Mouse (Mus musculus) ES-Bruce4 (cell line): ENCODE measurements around the gene Hoxb13. TPM values are rescaled to one million over a fixed set of nuclear protein-coding genes. Genes with fewer than 3 reads are reported as not detected.
A peak's percentile ranks its signal among the peaks of the same experiment; 100 is the strongest.

Experiments
- H3K27ac ChIP-seq: 2 replicates; pipeline ENCODE4 v1.5.1; 2012; ENCODE audit warnings: low read length, inconsistent platforms; ENCODE audit not compliant: insufficient read depth
- H3K27me3 ChIP-seq: 2 replicates; pipeline ENCODE4 v1.6.1; 2012; ENCODE audit warnings: mild to moderate bottlenecking, low read length, inconsistent platforms; ENCODE audit not compliant: control insufficient read depth, poor library complexity, insufficient read depth, severe bottlenecking
- H3K36me3 ChIP-seq: 2 replicates; pipeline ENCODE4 v1.6.1; 2012; ENCODE audit warnings: inconsistent platforms, mild to moderate bottlenecking, low read length, moderate library complexity; ENCODE audit not compliant: control insufficient read depth, poor library complexity, insufficient read depth, severe bottlenecking
- H3K4me1 ChIP-seq: one replicate; pipeline ENCODE4 v1.8.1; 2011; ENCODE audit warnings: low read length; ENCODE audit not compliant: control insufficient read depth, insufficient read depth
- H3K4me3 ChIP-seq: 2 replicates; pipeline ENCODE4 v1.5.1; 2011; ENCODE audit warnings: low read depth, mild to moderate bottlenecking, low read length
- H3K9ac ChIP-seq: 2 replicates; pipeline ENCODE4 v1.6.1; 2012; ENCODE audit warnings: low read depth, mild to moderate bottlenecking, inconsistent platforms; ENCODE audit not compliant: poor library complexity, severe bottlenecking
- H3K9me3 ChIP-seq: replicated peaks from 2 replicates; pipeline ENCODE4 v1.6.1; 2012; ENCODE audit warnings: mild to moderate bottlenecking, low read length, inconsistent platforms; ENCODE audit not compliant: control insufficient read depth, poor library complexity, insufficient read depth, severe bottlenecking
- CTCF ChIP-seq: IDR thresholded peaks from one replicate; pipeline ENCODE4 v1.8.1; 2011; ENCODE audit warnings: low read depth, low read length
- EP300 ChIP-seq: IDR thresholded peaks from 2 replicates; pipeline ENCODE4 v1.6.1; 2011; ENCODE audit warnings: low read depth, low read length; ENCODE audit not compliant: insufficient read depth
- POLR2A ChIP-seq: IDR thresholded peaks from one replicate; pipeline ENCODE4 v1.8.1; 2011; ENCODE audit warnings: low read length; ENCODE audit not compliant: insufficient read depth
- polyA plus RNA-seq: library from polyadenylated mRNA; stranded (reverse); fragments of >200 nt; gene quantifications from 2 replicates; pipeline ENCODE4 v1.2.4, GENCODE M21; 2011; ENCODE audit warnings: low read depth; ENCODE audit not compliant: missing spikeins, insufficient read depth, insufficient read length

Gene Hoxb13
- not detected in 2 replicates for polyA plus RNA-seq

DNA sequence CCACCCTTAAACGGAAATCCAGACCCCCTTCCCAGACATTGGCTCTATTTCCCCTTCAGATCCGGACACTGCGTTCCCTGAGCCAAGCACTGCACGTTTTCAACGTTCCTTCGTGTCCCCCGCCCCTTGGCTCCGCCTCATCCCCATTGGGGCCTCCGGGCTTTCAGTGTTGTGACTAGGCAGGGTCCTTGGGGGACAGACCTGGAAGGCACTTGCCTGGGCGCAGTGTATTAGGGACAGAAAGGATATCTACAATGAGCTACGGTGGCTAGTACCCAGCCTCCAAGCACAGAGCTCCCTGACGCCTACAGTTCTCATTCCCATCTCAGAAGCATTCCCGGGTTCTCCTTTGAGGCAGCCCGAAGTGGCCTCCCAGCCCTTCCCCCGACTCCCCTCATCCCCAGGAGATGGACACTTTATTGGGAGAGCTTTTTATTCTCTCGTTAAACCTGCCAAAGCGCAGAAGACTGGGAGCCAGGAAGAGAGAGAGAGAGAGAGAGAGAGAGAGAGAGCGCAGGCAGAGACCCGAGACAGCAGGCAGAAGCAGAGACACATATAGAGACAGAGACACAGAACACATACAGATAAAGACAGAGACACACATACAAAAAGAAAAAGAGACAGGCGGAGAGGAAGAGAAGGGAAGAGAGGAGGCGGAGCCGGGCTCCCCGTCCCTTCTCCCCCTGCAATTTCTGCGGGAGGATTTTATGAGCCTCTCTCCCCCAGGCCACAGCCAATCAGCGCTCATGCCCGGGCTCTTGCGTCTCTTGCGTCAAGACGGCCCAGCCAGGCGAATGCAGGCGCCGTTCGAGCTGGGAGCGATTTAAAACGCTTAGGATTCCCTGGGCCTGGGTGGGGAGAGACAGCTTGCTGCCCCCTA lies at the start of gene Hoxb13:
Gene Hoxb13, plus strand, starts transcription at position 796 of the 880 bp plus-strand sequence.
- Histone ChIP-seq H3K36me3 (no peaks in the 10 kb centered on the region), H3K4me1 (no peaks in the 10 kb centered on the region), H3K27me3 (peaks cover 30% of the 10 kb centered on the region), H3K9me3 (no peaks in the 10 kb centered on the region), H3K9ac (peak within 1 kb of the TSS; percentile 41), H3K4me3 (peak within 1 kb of the TSS; percentile 43), H3K27ac (no peak within 1 kb of the TSS)
- TF ChIP-seq POLR2A (no peak), CTCF (no peak), EP300 (no peak)

GRCm38 (mm10) chr11:96145622-96146270 lies 48.4 kb upstream of the Hoxb13 start:
- Histone ChIP-seq H3K27me3 (no peaks in the 10 kb centered on the region), H3K9me3 (no peaks in the 10 kb centered on the region), H3K9ac (no peak overlapping the region), H3K27ac (no peak overlapping the region), H3K36me3 (no peaks in the 10 kb centered on the region), H3K4me1 (peaks cover 3% of the 10 kb centered on the region), H3K4me3 (no peak overlapping the region)
- TF ChIP-seq POLR2A (no peak), EP300 (no peak), CTCF (peak; percentile 81)

- Histone ChIP-seq H3K9me3 (no peaks in the 10 kb centered on the region), H3K9ac (no peak overlapping the region), H3K36me3 (no peaks in the 10 kb centered on the region), H3K4me3 (no peak overlapping the region), H3K27ac (no peak overlapping the region), H3K4me1 (peaks cover 3% of the 10 kb centered on the region), H3K27me3 (no peaks in the 10 kb centered on the region)
- no peak for TF ChIP-seq EP300
- no peak for TF ChIP-seq CTCF
- TF ChIP-seq POLR2A = no peak
Observed at GRCm38 (mm10) chr11:96147471-96147870, 46.6 kb upstream of the Hoxb13 start.

DNA sequence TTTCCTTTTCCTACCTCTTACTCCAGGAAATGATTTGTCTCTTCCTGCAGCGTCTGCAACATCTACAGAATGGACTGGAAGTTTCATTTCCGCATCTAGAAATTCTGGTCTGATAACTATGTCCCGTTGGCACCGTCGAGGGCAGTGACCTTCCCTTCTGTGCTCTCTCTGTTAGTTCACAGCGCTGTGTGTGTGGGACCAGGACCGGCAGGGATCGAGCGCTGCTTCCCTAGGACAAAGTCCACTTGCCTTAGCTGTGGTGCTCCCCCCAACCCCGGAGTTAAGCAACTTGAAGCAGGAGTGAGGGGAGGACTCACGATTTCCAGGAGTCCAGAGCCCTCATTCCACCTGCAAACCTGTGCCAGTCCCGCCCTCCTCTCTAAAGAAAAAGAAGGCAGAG lies 29.3 kb upstream of the Hoxb13 start:
- H3K4me3 ChIP-seq = no peak overlapping the region

GRCm38 (mm10) chr11:96168125-96168524 lies 26.0 kb upstream of the Hoxb13 start:
- Histone ChIP-seq H3K4me1 (peaks cover 1% of the 10 kb centered on the region), H3K9ac (no peak overlapping the region), H3K27ac (no peak overlapping the region), H3K36me3 (no peaks in the 10 kb centered on the region), H3K9me3 (no peaks in the 10 kb centered on the region), H3K4me3 (no peak overlapping the region), H3K27me3 (peaks cover 14% of the 10 kb centered on the region)
- TF ChIP-seq POLR2A (no peak), EP300 (no peak), CTCF (no peak)

More for the DNA sequence above, 29.3 kb upstream of the Hoxb13 start:
- TF ChIP-seq POLR2A (no peak), EP300 (no peak), CTCF (no peak)
- Histone ChIP-seq H3K27ac (no peak overlapping the region), H3K27me3 (0 out of 2 replicates have a peak, but pooled peaks cover 2% of the 10 kb centered on the region), H3K9ac (no peak overlapping the region), H3K9me3 (no peaks in the 10 kb centered on the region; the same call in 1 of the 2 replicates), H3K4me1 (no peaks in the 10 kb centered on the region), H3K36me3 (no peaks in the 10 kb centered on the region)
